29 mouse cellular contexts compared by ENCODE assay signal in genomic region chr1:70855912-70856311, GRCm38 (mm10).
DNase-seq lines count a peak whose midpoint lies in the region; ATAC-seq and TF ChIP-seq lines count a peak whose summit lies in the region.
"Had no signal": no experiment of that assay in that cellular context is flagged by ENCODE, and none has a peak within 500 bp of the region (broad histone marks: within the 10 kb centered on the region; RNA-seq: fewer than 3 reads in every experiment).

No protein-coding gene starts in this region.

- H3K4me1 ChIP-seq in forebrain, embryonic 13.5 days, result peaks cover 6% of the 10 kb centered on the region; the same call in 1 of the 2 replicates
- no peaks in the 10 kb centered on the region for H3K4me1 ChIP-seq in forebrain, embryonic 12.5 days
- H3K4me1 ChIP-seq in hindbrain, postnatal 0 days (ENCODE audit: insufficient read depth, low read length), result no peaks in the 10 kb centered on the region
- H3K4me1 ChIP-seq in hindbrain, embryonic 12.5 days, result no peaks in the 10 kb centered on the region
- H3K4me1 ChIP-seq: embryonic facial prominence, embryonic 12.5 days; heart, embryonic 10.5 days; limb, embryonic 12.5 days; liver, embryonic 12.5 days had no signal

- H3K4me3 ChIP-seq in forebrain, embryonic 13.5 days, result no peak overlapping the region
- H3K4me3 ChIP-seq in forebrain, embryonic 12.5 days (replicated peaks), result no peak overlapping the region
- no peak overlapping the region for H3K4me3 ChIP-seq in hindbrain, postnatal 0 days (ENCODE audit: low read length)
- no peak overlapping the region for H3K4me3 ChIP-seq in hindbrain, embryonic 12.5 days
- H3K4me3 ChIP-seq: embryonic facial prominence, embryonic 12.5 days; heart, embryonic 10.5 days; limb, embryonic 12.5 days; liver, embryonic 12.5 days; neural tube, embryonic 15.5 days had no signal

- H3K27ac ChIP-seq in forebrain, embryonic 13.5 days, result no peak overlapping the region
- no peak overlapping the region for H3K27ac ChIP-seq in forebrain, embryonic 12.5 days
- H3K27ac ChIP-seq in hindbrain, postnatal 0 days, result no peak overlapping the region
- no peak overlapping the region for H3K27ac ChIP-seq in hindbrain, embryonic 12.5 days
- H3K27ac ChIP-seq: embryonic facial prominence, embryonic 12.5 days; heart, embryonic 10.5 days; hindbrain, embryonic 14.5 days; kidney, postnatal 0 days; limb, embryonic 12.5 days; liver, embryonic 12.5 days; neural tube, embryonic 15.5 days had no signal

- no peak for TF ChIP-seq CTCF in hindbrain, postnatal 0 days (IDR thresholded peaks at IDR 0.05; ENCODE audit: low read depth)
- no peak for TF ChIP-seq CTCF in brain, embryonic 14.5 days (IDR thresholded peaks at IDR 0.05; ENCODE audit: borderline replicate concordance, extremely low read depth, insufficient read depth, insufficient read length)

- peak; percentile 8 for DNase-seq in hindbrain, postnatal 0 days (ENCODE audit: low spot score)
- DNase-seq in brain, embryonic 14.5 days (ENCODE audit: low read depth), result peak; percentile 66
- DNase-seq in ovary, adult 18-20 months (ENCODE audit: low spot score), result no peak
- DNase-seq: adrenal gland, postnatal 25 days; cerebellum, adult 9-10 months; cerebellum, postnatal 36 days; embryo, embryonic 11 days; gastrocnemius, postnatal 10 days; heart, postnatal 36 days; kidney, adult 8-10 months; kidney, postnatal 4 days; liver, postnatal 0 days; lung, postnatal 36 days; midbrain, embryonic 14.5 days; right cerebral cortex, adult 18-20 months; thymus, adult 2 months; thymus, postnatal 36 days had no signal

- H3K27me3 ChIP-seq in forebrain, embryonic 13.5 days, result no peaks in the 10 kb centered on the region
- H3K27me3 ChIP-seq in forebrain, embryonic 12.5 days, result no peaks in the 10 kb centered on the region
- no peaks in the 10 kb centered on the region for H3K27me3 ChIP-seq in hindbrain, postnatal 0 days (ENCODE audit: insufficient read depth, low read length)
- no peaks in the 10 kb centered on the region for H3K27me3 ChIP-seq in hindbrain, embryonic 12.5 days
- H3K27me3 ChIP-seq: embryonic facial prominence, embryonic 12.5 days; limb, embryonic 12.5 days; liver, embryonic 12.5 days; neural tube, embryonic 15.5 days had no signal

- no peak for TF ChIP-seq POLR2A in brain, embryonic 14.5 days (IDR thresholded peaks at IDR 0.05; ENCODE audit: borderline replicate concordance, extremely low read depth, insufficient read depth, insufficient read length, poor library complexity, severe bottlenecking)

- peak; percentile 51; the same call in 1 of the 2 replicates for ATAC-seq in forebrain, embryonic 13.5 days
- no peak for ATAC-seq in forebrain, embryonic 12.5 days (ENCODE audit: low FRiP score)
- no peak for ATAC-seq in hindbrain, postnatal 0 days
- no peak for ATAC-seq in hindbrain, embryonic 12.5 days (ENCODE audit: low FRiP score)
- ATAC-seq in megakaryocyte, adult 5-6 weeks (ENCODE audit: poor library complexity, severe bottlenecking), result peak; percentile 69
- no peak for ATAC-seq in erythroblast, adult 5-6 weeks (replicated peaks; ENCODE audit: low FRiP score, poor library complexity, severe bottlenecking)
- ATAC-seq: liver, embryonic 12.5 days; liver, postnatal 0 days had no signal

- no peak overlapping the region for H3K9ac ChIP-seq in forebrain, embryonic 13.5 days
- H3K9ac ChIP-seq in forebrain, embryonic 12.5 days, result no peak overlapping the region
- no peak overlapping the region for H3K9ac ChIP-seq in hindbrain, postnatal 0 days (replicated peaks; ENCODE audit: low read length)
- H3K9ac ChIP-seq in hindbrain, embryonic 12.5 days, result no peak overlapping the region
- H3K9ac ChIP-seq: embryonic facial prominence, embryonic 12.5 days; hindbrain, embryonic 14.5 days; limb, embryonic 12.5 days; liver, embryonic 12.5 days; liver, postnatal 0 days; neural tube, embryonic 15.5 days had no signal

- 75% methylated on average over 5 of the region's 5 CpGs for WGBS in forebrain, embryonic 13.5 days
- 82% methylated on average over 5 of the region's 5 CpGs for WGBS in forebrain, embryonic 12.5 days
- 52% methylated on average over 5 of the region's 5 CpGs for WGBS in hindbrain, postnatal 0 days
- 78% methylated on average over 5 of the region's 5 CpGs for WGBS in hindbrain, embryonic 12.5 days

- H3K4me2 ChIP-seq in forebrain, embryonic 13.5 days, result no peak overlapping the region
- no peak overlapping the region for H3K4me2 ChIP-seq in forebrain, embryonic 12.5 days
- no peak overlapping the region for H3K4me2 ChIP-seq in hindbrain, postnatal 0 days (ENCODE audit: low read depth, low read length)
- no peak overlapping the region for H3K4me2 ChIP-seq in hindbrain, embryonic 12.5 days (replicated peaks)
- H3K4me2 ChIP-seq: embryonic facial prominence, embryonic 12.5 days; hindbrain, embryonic 14.5 days; limb, embryonic 12.5 days; liver, embryonic 12.5 days; neural tube, embryonic 15.5 days had no signal

- no peaks in the 10 kb centered on the region for H3K9me3 ChIP-seq in forebrain, embryonic 13.5 days (replicated peaks)
- no peaks in the 10 kb centered on the region for H3K9me3 ChIP-seq in forebrain, embryonic 12.5 days
- H3K9me3 ChIP-seq in hindbrain, postnatal 0 days (ENCODE audit: low read length), result no peaks in the 10 kb centered on the region
- no peaks in the 10 kb centered on the region for H3K9me3 ChIP-seq in hindbrain, embryonic 12.5 days (replicated peaks)
- H3K9me3 ChIP-seq: embryonic facial prominence, embryonic 12.5 days; heart, embryonic 10.5 days; limb, embryonic 12.5 days; liver, embryonic 12.5 days; neural tube, embryonic 15.5 days had no signal

- H3K36me3 ChIP-seq in forebrain, embryonic 13.5 days (ENCODE audit: poor library complexity, severe bottlenecking), result no peaks in the 10 kb centered on the region
- H3K36me3 ChIP-seq in forebrain, embryonic 12.5 days (replicated peaks), result no peaks in the 10 kb centered on the region
- H3K36me3 ChIP-seq in hindbrain, postnatal 0 days (ENCODE audit: insufficient read depth, low read length), result no peaks in the 10 kb centered on the region
- no peaks in the 10 kb centered on the region for H3K36me3 ChIP-seq in hindbrain, embryonic 12.5 days
- H3K36me3 ChIP-seq: embryonic facial prominence, embryonic 12.5 days; heart, embryonic 10.5 days; limb, embryonic 12.5 days; liver, embryonic 12.5 days; neural tube, embryonic 15.5 days had no signal

Comparison
In these comparisons a context has a peak if more than half of its experiments do, and no peak if none do; other contexts are left out.
1. ATAC-seq: peak in forebrain, embryonic 13.5 days (single experiment) and megakaryocyte, adult 5-6 weeks (single experiment); none in forebrain, embryonic 12.5 days (single experiment), hindbrain, postnatal 0 days (single experiment), hindbrain, embryonic 12.5 days (single experiment) and erythroblast, adult 5-6 weeks (single experiment).